Comparison of ENCODE assay signal across 9 mouse cellular contexts in genomic region chr14:31519165-31519564, GRCm38 (mm10). TPM values are rescaled to one million over a fixed set of nuclear protein-coding genes. Genes with fewer than 3 reads are reported as not detected.
DNase-seq lines count a peak whose midpoint lies in the region; ATAC-seq lines count a peak whose summit lies in the region.
"Had no signal": no experiment of that assay in that cellular context is flagged by ENCODE, and none has a peak within 500 bp of the region (broad histone marks: within the 10 kb centered on the region; RNA-seq: fewer than 3 reads in every experiment).

No protein-coding gene starts in this region.

- ATAC-seq in forebrain, embryonic 11.5 days (replicated peaks; ENCODE audit: low FRiP score): no peak
- ATAC-seq in forebrain, embryonic 15.5 days (replicated peaks): no peak
- peak; percentile 63; the same call in 1 of the 2 replicates for ATAC-seq in kidney, embryonic 16.5 days (ENCODE audit: low FRiP score, low TSS enrichment)
- peak; percentile 75; the same call in 1 of the 2 replicates for ATAC-seq in stomach, embryonic 16.5 days (ENCODE audit: insufficient read depth, low FRiP score)
- no peak for ATAC-seq in granulocyte monocyte progenitor cell, adult 5-6 weeks (replicated peaks; ENCODE audit: poor library complexity, severe bottlenecking)

- H3K27me3 ChIP-seq in forebrain, embryonic 11.5 days (ENCODE audit: control insufficient read depth, insufficient read depth, low read length): no peaks in the 10 kb centered on the region
- H3K27me3 ChIP-seq in forebrain, embryonic 15.5 days: no peaks in the 10 kb centered on the region
- no peaks in the 10 kb centered on the region for H3K27me3 ChIP-seq in kidney, embryonic 16.5 days (ENCODE audit: insufficient read depth, low read length)
- no peaks in the 10 kb centered on the region for H3K27me3 ChIP-seq in stomach, embryonic 16.5 days (ENCODE audit: control insufficient read depth, insufficient read depth, low read length)

- H3K27ac ChIP-seq in forebrain, embryonic 11.5 days (ENCODE audit: low read depth, low read length): no peak overlapping the region
- H3K27ac ChIP-seq in forebrain, embryonic 15.5 days (replicated peaks): no peak overlapping the region
- H3K27ac ChIP-seq in kidney, embryonic 16.5 days (ENCODE audit: low read length): no peak overlapping the region
- H3K27ac ChIP-seq in stomach, embryonic 16.5 days (ENCODE audit: low read length): no peak overlapping the region

- H3K4me1 ChIP-seq in forebrain, embryonic 11.5 days (replicated peaks; ENCODE audit: control insufficient read depth, insufficient read depth, low read length): no peaks in the 10 kb centered on the region
- no peaks in the 10 kb centered on the region for H3K4me1 ChIP-seq in forebrain, embryonic 15.5 days
- H3K4me1 ChIP-seq in kidney, embryonic 16.5 days (ENCODE audit: insufficient read depth, low read length): peaks cover 3% of the 10 kb centered on the region; the same call in 1 of the 2 replicates
- H3K4me1 ChIP-seq in stomach, embryonic 16.5 days (ENCODE audit: control insufficient read depth, insufficient read depth, low read length): peaks cover 4% of the 10 kb centered on the region; the same call in 1 of the 2 replicates

- peak; percentile 27 for DNase-seq in forebrain, embryonic 11.5 days (ENCODE audit: low spot score)
- peak; percentile 4 for DNase-seq in retina, embryonic 14.5 days (ENCODE audit: low spot score)
- no peak for DNase-seq in retina, postnatal 1 day
- no peak for DNase-seq in adrenal gland, adult 8-10 months
- DNase-seq: cerebellum, adult 18-20 months had no signal

- no peak overlapping the region for H3K4me3 ChIP-seq in forebrain, embryonic 11.5 days (ENCODE audit: low read depth, low read length)
- H3K4me3 ChIP-seq in forebrain, embryonic 15.5 days: no peak overlapping the region
- H3K4me3 ChIP-seq in kidney, embryonic 16.5 days (ENCODE audit: low read length): no peak overlapping the region
- no peak overlapping the region for H3K4me3 ChIP-seq in stomach, embryonic 16.5 days (replicated peaks; ENCODE audit: low read length)

- no peak overlapping the region for H3K9ac ChIP-seq in forebrain, embryonic 11.5 days (ENCODE audit: low read length)
- no peak overlapping the region for H3K9ac ChIP-seq in forebrain, embryonic 15.5 days (replicated peaks)
- no peak overlapping the region for H3K9ac ChIP-seq in kidney, embryonic 16.5 days (replicated peaks; ENCODE audit: low read length)
- H3K9ac ChIP-seq in stomach, embryonic 16.5 days (ENCODE audit: low read length): no peak overlapping the region

- 57% methylated on average over 3 of the region's 3 CpGs for WGBS in forebrain, embryonic 11.5 days
- WGBS in forebrain, embryonic 15.5 days: 55% methylated on average over 3 of the region's 3 CpGs
- 37% methylated on average over 3 of the region's 3 CpGs for WGBS in kidney, embryonic 16.5 days
- 24% methylated on average over 3 of the region's 3 CpGs for WGBS in stomach, embryonic 16.5 days

- no peaks in the 10 kb centered on the region; the same call in 1 of the 2 replicates for H3K9me3 ChIP-seq in forebrain, embryonic 11.5 days (ENCODE audit: control insufficient read depth, low read length)
- no peaks in the 10 kb centered on the region for H3K9me3 ChIP-seq in forebrain, embryonic 15.5 days
- peaks cover 10% of the 10 kb centered on the region; the same call in 1 of the 2 replicates for H3K9me3 ChIP-seq in kidney, embryonic 16.5 days (ENCODE audit: low read length)
- peaks cover 6% of the 10 kb centered on the region; the same call in 1 of the 2 replicates for H3K9me3 ChIP-seq in stomach, embryonic 16.5 days (replicated peaks; ENCODE audit: control insufficient read depth, low read length)

- no peak overlapping the region for H3K4me2 ChIP-seq in forebrain, embryonic 11.5 days (ENCODE audit: low read depth, low read length, severe bottlenecking)
- no peak overlapping the region for H3K4me2 ChIP-seq in forebrain, embryonic 15.5 days (replicated peaks)
- no peak overlapping the region for H3K4me2 ChIP-seq in kidney, embryonic 16.5 days (replicated peaks; ENCODE audit: low read depth, low read length)
- peak overlapping the region; percentile 33; the same call in 1 of the 2 replicates for H3K4me2 ChIP-seq in stomach, embryonic 16.5 days (ENCODE audit: low read depth, low read length)

- H3K36me3 ChIP-seq in forebrain, embryonic 11.5 days (ENCODE audit: control insufficient read depth, insufficient read depth, low read length): no peaks in the 10 kb centered on the region
- H3K36me3 ChIP-seq in forebrain, embryonic 15.5 days: no peaks in the 10 kb centered on the region
- H3K36me3 ChIP-seq in kidney, embryonic 16.5 days (ENCODE audit: insufficient read depth, low read length): no peaks in the 10 kb centered on the region
- no peaks in the 10 kb centered on the region for H3K36me3 ChIP-seq in stomach, embryonic 16.5 days (ENCODE audit: control insufficient read depth, insufficient read depth, low read length)

RNA-seq across cellular contexts. Expression of gene Mettl6, which starts 24.3 kb away (rescaled TPM):
- polyA plus RNA-seq in forebrain, embryonic 11.5 days (2014; fragmentation: Nextera tagmentation; extraction: Ambion mirVana): 85.0 and 89.8 TPM in 2 replicates
- polyA plus RNA-seq in forebrain, embryonic 15.5 days (2015; fragmentation: Nextera tagmentation; extraction: Ambion mirVana): 55.4 and 62.4 TPM in 2 replicates
- 54.5 and 60.7 TPM in 2 replicates for polyA plus RNA-seq in kidney, embryonic 16.5 days (2015; fragmentation: Nextera tagmentation; extraction: Ambion mirVana)
- 44.4 and 50.4 TPM in 2 replicates for polyA plus RNA-seq in stomach, embryonic 16.5 days (2015; fragmentation: Nextera tagmentation; extraction: Ambion mirVana)
- total RNA-seq in granulocyte monocyte progenitor cell, adult 5-6 weeks (2014; fragmentation: Nextera tagmentation): 62.4 and 64.9 TPM in 2 replicates
- total RNA-seq in granulocyte monocyte progenitor cell, adult 5-6 weeks (2017): 110 and 131 TPM in 2 replicates
- total RNA-seq in adrenal gland, adult 8-10 months (2022): 10 to 100 TPM; 22.4 to 33.2 (median 27.2) TPM

RNA-seq across cellular contexts. Expression of gene Eaf1, which starts 25.0 kb away (rescaled TPM):
- polyA plus RNA-seq in forebrain, embryonic 11.5 days (2014; fragmentation: Nextera tagmentation; extraction: Ambion mirVana): 24.7 and 25.7 TPM in 2 replicates
- 11.0 and 11.2 TPM in 2 replicates for polyA plus RNA-seq in forebrain, embryonic 15.5 days (2015; fragmentation: Nextera tagmentation; extraction: Ambion mirVana)
- polyA plus RNA-seq in kidney, embryonic 16.5 days (2015; fragmentation: Nextera tagmentation; extraction: Ambion mirVana): 24.9 and 28.0 TPM in 2 replicates
- 21.2 and 24.7 TPM in 2 replicates for polyA plus RNA-seq in stomach, embryonic 16.5 days (2015; fragmentation: Nextera tagmentation; extraction: Ambion mirVana)
- total RNA-seq in granulocyte monocyte progenitor cell, adult 5-6 weeks (2014; fragmentation: Nextera tagmentation): 26.3 and 35.0 TPM in 2 replicates
- 26.5 and 31.4 TPM in 2 replicates for total RNA-seq in granulocyte monocyte progenitor cell, adult 5-6 weeks (2017)
- total RNA-seq in adrenal gland, adult 8-10 months (2022): 10 to 100 TPM; 45.1 to 53.4 (median 49.7) TPM

Comparison
In these comparisons a context has a peak if more than half of its experiments do, and no peak if none do; other contexts are left out.
1. DNase-seq: peak in forebrain, embryonic 11.5 days (single experiment) and retina, embryonic 14.5 days (single experiment); none in retina, postnatal 1 day (single experiment) and adrenal gland, adult 8-10 months (single experiment).
2. ATAC-seq: peak in kidney, embryonic 16.5 days (single experiment) and stomach, embryonic 16.5 days (single experiment); none in forebrain, embryonic 11.5 days (single experiment), forebrain, embryonic 15.5 days (single experiment) and granulocyte monocyte progenitor cell, adult 5-6 weeks (single experiment).